Mouse (Mus musculus): Measurements from ENCODE around the gene Cers6. TPM values are rescaled to one million over a fixed set of nuclear protein-coding genes. Genes with fewer than 3 reads are reported as not detected.

The Cers6 gene
- polyA plus RNA-seq, 1 experiment from 2014 or later, result 40.5 TPM

DNA sequence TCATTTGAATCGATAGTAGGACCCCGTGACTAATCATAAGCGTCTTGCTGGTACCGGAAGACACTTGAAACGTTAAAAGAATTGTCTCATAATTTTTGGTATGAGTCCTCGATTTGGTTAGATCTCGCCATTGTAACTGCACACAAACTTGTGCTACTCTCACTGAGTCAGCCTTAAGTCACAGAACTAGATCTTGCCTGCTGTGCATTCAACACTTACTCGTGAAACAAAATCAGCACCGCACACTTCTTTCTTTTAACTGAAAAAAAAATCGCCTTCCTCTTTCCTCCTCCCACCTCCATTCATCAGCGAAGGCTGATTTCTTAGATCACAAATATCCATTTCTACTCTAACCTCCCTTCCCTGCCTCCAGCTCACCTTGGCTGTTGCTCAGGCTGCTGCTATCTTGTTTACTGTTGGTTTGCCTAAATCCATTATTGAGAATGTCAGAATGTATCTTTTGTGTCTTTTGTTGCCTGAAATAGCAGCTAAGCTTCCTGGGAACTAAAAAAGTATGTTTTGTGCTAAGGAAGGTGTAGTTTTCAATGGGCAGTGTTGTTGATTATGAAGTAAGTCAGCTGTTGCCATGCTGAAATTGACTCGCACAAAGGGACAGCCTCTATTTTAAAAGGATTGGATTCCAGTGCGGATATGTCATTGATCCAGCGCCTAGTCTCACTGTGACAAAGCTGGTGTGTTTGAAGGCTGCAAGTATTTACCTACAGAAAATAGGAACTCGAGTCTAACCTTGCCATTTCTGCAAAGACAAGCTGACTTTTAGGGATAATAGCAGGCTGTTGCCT is 1.4 kb downstream of the Cers6 start:
- H3K9me3 ChIP-seq, result no peaks in the 10 kb centered on the region
- peak overlapping the region; percentile 89 for H3K4me2 ChIP-seq (replicated peaks)
- H3K27ac ChIP-seq, result peak overlapping the region; percentile 86; the same call in 1 of the 2 replicates
- no peaks in the 10 kb centered on the region for H3K27me3 ChIP-seq (replicated peaks)
- ATAC-seq, result no peak
- no peaks in the 10 kb centered on the region for H3K36me3 ChIP-seq
- H3K4me1 ChIP-seq (replicated peaks), result peaks cover 11% of the 10 kb centered on the region
- H3K4me3 ChIP-seq (replicated peaks), result peak overlapping the region; percentile 59
- peak overlapping the region; percentile 84 for H3K9ac ChIP-seq
- 6% methylated on average over 15 of the region's 15 CpGs for WGBS

DNA sequence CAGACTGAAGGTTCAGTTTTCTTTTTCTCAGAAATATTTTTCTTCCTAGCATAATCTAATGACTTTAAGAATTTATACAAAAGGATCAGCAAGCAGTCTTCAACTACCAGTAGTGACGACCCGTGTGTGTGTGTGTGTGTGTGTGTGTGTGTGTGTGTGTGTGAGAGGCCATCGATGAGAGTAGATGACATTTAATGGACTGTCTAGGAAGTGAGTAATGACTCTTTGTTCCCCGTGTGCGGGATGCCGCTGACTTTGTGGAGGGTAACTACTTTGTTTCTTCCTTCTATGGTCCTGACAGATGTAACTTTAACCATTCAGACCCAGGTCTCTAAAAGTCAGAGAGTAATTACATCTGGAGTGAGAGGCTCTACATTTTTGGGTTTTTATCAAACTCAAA is 2.3 kb downstream of the Cers6 start:
- ATAC-seq, result no peak
- peaks cover 16% of the 10 kb centered on the region for H3K4me1 ChIP-seq (replicated peaks)
- WGBS, result 8% methylated on average over 6 of the region's 6 CpGs
- H3K9me3 ChIP-seq, result no peaks in the 10 kb centered on the region
- peak overlapping the region; percentile 89 for H3K4me2 ChIP-seq (replicated peaks)
- no peaks in the 10 kb centered on the region for H3K36me3 ChIP-seq
- H3K27me3 ChIP-seq (replicated peaks), result no peaks in the 10 kb centered on the region
- H3K4me3 ChIP-seq (replicated peaks), result peak overlapping the region; percentile 59
- H3K9ac ChIP-seq, result peak overlapping the region; percentile 84; the same call in 1 of the 2 replicates
- H3K27ac ChIP-seq, result no peak overlapping the region

DNA sequence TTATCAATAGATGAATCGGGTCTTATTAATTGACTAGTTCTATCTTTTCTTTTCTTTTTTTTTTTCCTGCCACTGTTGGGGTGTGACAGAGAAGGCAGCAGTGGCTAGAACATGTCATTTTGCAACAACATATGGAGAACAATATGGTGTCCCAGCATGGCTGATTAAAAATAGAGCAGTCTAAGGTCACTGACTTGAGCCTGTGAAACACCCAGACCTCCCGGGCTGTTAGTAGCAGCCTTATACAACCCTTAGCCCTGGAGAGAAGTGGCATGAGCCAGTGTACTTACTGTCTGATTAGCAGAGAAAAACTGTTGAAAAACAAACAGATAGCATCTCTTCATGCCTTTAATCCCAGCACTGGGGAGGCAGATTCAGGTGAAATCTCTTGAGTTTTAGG is 3.1 kb downstream of the Cers6 start:
- no peak overlapping the region for H3K9ac ChIP-seq
- peak overlapping the region; percentile 17; the same call in 1 of the 2 replicates for H3K4me2 ChIP-seq (replicated peaks)
- H3K27ac ChIP-seq, result no peak overlapping the region
- H3K9me3 ChIP-seq, result no peaks in the 10 kb centered on the region
- ATAC-seq, result no peak
- H3K4me1 ChIP-seq (replicated peaks), result peaks cover 17% of the 10 kb centered on the region
- no peaks in the 10 kb centered on the region for H3K36me3 ChIP-seq
- no peak overlapping the region for H3K4me3 ChIP-seq (replicated peaks)
- 77% methylated on average over 2 of the region's 2 CpGs for WGBS
- no peaks in the 10 kb centered on the region for H3K27me3 ChIP-seq (replicated peaks)

DNA sequence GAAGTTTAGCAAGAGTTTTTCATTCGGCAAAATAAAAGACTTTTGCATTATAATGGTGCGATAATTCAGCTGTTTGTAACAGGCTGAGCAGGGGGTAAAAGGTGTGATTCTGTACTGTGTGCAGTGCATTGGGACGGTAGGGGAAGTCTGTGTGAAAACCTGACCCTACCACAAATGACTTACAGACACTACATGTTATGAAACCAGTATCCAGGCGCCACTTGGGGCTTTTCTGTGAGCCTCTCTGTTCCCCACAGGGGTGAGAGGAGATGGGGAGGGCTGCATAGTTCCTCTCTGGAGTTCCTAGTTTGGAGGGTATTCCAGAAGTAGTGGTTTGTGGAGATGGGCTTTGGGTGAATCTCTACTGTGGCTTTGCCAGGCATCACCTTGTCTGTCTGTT is 5.9 kb downstream of the Cers6 start:
- peaks cover 23% of the 10 kb centered on the region; the same call in 1 of the 2 replicates for H3K4me1 ChIP-seq (replicated peaks)
- 67% methylated on average over 4 of the region's 4 CpGs for WGBS
- no peak overlapping the region for H3K4me2 ChIP-seq (replicated peaks)

DNA sequence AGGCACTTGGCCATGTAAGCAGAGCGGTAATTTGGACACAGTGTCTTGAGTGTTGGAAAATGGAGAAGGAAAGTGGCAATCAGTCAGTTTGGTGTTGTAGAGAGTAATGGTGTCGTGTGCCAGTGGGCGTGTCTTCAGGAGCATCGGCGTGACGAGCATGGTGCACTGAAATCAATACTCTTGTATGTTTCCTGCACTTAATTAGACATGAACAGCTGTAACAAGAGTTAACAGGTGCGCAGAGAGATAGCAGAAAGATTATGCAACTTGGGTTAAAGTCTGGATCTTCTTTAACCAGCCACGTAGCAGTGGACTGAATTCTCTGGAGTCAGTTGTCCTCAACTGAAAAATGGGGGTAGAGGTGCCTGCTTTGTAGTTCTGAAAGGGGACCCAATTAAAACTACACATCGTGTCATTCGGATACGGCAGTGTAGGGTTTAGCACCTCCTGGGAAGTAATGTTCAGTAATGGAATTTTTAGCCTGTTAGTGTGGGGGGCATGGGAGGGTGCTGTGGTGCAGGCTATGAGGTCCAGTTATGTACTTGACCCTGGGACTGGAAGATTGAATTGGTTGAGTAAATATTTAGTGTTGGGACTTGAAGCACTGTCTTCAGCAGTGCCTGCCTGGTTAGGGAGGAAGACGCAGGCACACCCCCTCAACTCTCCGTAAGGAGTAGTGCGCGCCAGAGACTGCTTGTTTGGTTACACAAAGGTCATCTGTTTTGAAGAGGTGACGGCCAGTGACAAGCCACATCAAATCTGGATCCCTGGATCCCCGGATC is 9.9 kb downstream of the Cers6 start:
- Histone ChIP-seq H3K27me3 (replicated peaks) (no peaks in the 10 kb centered on the region), H3K9me3 (no peaks in the 10 kb centered on the region), H3K27ac (peak overlapping the region; percentile 58; the same call in 1 of the 2 replicates), H3K36me3 (no peaks in the 10 kb centered on the region), H3K4me2 (replicated peaks) (no peak overlapping the region), H3K9ac (no peak overlapping the region), H3K4me1 (replicated peaks) (peaks cover 30% of the 10 kb centered on the region; the same call in 1 of the 2 replicates), H3K4me3 (replicated peaks) (no peak overlapping the region)
- peak; percentile 50 for ATAC-seq
- WGBS, result 54% methylated on average over 17 of the region's 17 CpGs

More for the DNA sequence above, 5.9 kb downstream of the Cers6 start:
- Histone ChIP-seq H3K9me3 (no peaks in the 10 kb centered on the region), H3K4me3 (replicated peaks) (no peak overlapping the region), H3K9ac (no peak overlapping the region), H3K27me3 (replicated peaks) (no peaks in the 10 kb centered on the region), H3K27ac (no peak overlapping the region), H3K36me3 (no peaks in the 10 kb centered on the region)
- no peak for ATAC-seq

DNA sequence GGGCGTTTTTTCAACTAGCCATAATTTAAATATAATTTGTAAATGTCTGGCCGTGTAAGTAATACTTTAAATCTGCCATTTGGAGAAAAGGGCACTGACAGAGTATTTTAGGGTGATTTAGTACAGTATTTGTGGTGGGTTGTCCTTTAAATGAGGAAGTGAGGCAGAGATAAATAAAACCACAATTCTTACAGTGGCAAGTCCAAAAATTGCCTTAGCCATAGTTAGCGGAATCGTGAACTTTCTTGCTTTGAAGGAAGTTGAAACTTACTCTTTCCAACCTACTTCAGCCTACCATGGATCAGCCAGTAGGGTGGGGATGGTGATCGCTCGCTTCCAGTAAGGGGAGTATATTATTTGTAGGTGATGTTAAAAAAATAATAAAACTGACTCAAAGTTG is 11.8 kb downstream of the Cers6 start:
- no peak overlapping the region for H3K4me2 ChIP-seq (replicated peaks)
- no peaks in the 10 kb centered on the region for H3K9me3 ChIP-seq
- no peak overlapping the region for H3K9ac ChIP-seq
- no peaks in the 10 kb centered on the region for H3K36me3 ChIP-seq
- H3K27me3 ChIP-seq (replicated peaks), result no peaks in the 10 kb centered on the region
- H3K4me1 ChIP-seq (replicated peaks), result peaks cover 28% of the 10 kb centered on the region; the same call in 1 of the 2 replicates
- H3K27ac ChIP-seq, result no peak overlapping the region
- H3K4me3 ChIP-seq (replicated peaks), result no peak overlapping the region
- ATAC-seq, result no peak
- 75% methylated on average over 6 of the region's 6 CpGs for WGBS

DNA sequence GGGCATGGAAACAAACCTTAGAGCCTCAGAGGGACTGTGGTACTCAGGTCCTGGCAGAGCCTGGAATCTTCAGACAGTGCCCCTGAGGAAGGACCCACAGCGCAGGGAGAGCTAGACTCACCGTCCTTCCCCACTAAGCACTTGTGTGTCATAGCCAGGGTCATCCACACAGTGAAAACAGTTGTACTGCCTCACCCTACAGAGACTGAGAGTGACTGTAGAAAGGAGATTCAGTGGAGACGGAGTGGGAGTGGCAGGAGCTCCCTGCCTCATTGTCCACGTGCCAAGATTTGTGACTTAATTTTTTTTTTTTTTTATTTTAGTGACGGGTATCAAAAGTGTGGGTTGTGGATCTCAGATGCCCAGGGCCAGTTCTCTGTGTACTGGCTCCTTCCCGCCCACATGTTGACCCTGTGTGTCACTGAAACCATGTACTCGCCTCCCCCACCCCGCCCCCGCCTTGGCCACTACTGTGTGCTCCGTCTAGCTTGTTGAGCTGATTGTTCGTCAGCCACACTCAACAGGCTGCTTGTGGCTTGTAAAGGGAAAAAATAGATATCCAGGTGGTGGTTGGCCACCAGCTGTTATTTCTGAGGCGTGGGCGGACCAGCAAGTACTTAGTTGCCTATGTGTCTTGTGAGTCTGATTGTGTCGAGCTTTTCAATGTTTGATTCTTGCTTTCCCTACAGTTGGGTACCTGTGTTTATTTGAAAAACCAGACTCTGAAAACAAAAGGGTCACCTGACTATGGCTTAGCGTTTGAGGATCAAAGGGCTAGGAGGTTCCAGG is 12.6 kb downstream of the Cers6 start:
- Histone ChIP-seq H3K36me3 (no peaks in the 10 kb centered on the region), H3K9me3 (no peaks in the 10 kb centered on the region), H3K4me2 (replicated peaks) (no peak overlapping the region), H3K4me3 (replicated peaks) (no peak overlapping the region), H3K4me1 (replicated peaks) (peaks cover 23% of the 10 kb centered on the region; the same call in 1 of the 2 replicates), H3K27ac (no peak overlapping the region), H3K27me3 (replicated peaks) (no peaks in the 10 kb centered on the region), H3K9ac (no peak overlapping the region)
- peak; percentile 27; the same call in 1 of the 2 replicates for ATAC-seq
- WGBS, result 71% methylated on average over 15 of the region's 15 CpGs

DNA sequence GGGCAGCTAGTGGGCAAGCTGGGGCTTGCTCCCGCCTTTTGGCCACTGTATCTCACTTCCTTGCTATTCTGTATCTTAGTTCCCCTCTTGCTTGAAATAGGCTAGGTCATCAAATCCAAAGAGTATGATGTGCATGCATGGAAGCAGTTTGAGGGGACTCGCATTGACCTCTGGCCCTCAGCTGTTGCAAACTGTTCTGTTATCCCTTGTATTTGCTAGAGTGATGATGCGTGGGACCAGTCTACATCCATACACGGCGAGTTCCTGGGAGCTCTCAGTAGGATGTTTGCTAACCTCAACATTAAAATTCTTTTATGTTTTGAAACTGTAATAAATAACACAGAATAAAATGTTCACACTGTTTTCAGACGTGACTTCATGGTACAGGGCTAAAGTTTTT is 13.3 kb downstream of the Cers6 start:
- Histone ChIP-seq H3K4me1 (replicated peaks) (peaks cover 22% of the 10 kb centered on the region; the same call in 1 of the 2 replicates), H3K4me3 (replicated peaks) (no peak overlapping the region), H3K9me3 (no peaks in the 10 kb centered on the region), H3K36me3 (no peaks in the 10 kb centered on the region), H3K27ac (no peak overlapping the region), H3K4me2 (replicated peaks) (no peak overlapping the region), H3K9ac (no peak overlapping the region), H3K27me3 (replicated peaks) (no peaks in the 10 kb centered on the region)
- ATAC-seq, result no peak
- WGBS, result 80% methylated on average over 6 of the region's 6 CpGs

DNA sequence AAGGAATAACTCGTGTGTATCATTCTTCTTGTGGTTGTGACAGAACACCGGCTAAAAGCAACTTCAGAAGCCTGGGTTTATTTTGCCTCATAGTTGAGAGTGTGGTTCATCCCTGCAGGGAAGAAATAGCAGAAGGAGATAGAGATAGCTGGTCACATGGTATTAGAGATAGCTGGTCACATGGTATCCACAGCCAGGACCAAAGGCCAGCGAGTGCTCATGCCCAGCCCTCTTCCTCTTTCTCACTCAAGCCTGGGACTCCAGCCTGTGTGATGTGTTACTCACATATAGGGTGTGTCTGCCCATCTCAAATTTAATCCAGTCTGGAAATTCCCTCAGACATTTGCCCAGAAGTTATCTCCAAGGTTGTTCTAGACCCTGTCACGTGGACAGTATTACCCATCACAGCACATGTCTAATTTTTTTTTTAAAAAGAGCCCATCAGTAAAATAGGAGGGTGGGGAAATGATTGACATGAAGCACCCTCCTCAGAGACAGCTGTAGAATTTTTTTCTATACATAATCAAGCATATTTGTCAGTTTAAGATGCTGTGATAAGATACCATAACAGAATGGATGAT is 17.9 kb downstream of the Cers6 start:
- H3K9me3 ChIP-seq, result no peaks in the 10 kb centered on the region
- WGBS, result 81% methylated on average over 4 of the region's 4 CpGs
- no peaks in the 10 kb centered on the region for H3K36me3 ChIP-seq
- no peak overlapping the region for H3K9ac ChIP-seq
- 0 out of 2 replicates have a peak, but pooled peaks have one; percentile 61 for ATAC-seq
- H3K4me2 ChIP-seq (replicated peaks), result no peak overlapping the region
- peaks cover 5% of the 10 kb centered on the region; the same call in 1 of the 2 replicates for H3K4me1 ChIP-seq (replicated peaks)
- H3K4me3 ChIP-seq (replicated peaks), result no peak overlapping the region
- no peak overlapping the region for H3K27ac ChIP-seq
- H3K27me3 ChIP-seq (replicated peaks), result no peaks in the 10 kb centered on the region

DNA sequence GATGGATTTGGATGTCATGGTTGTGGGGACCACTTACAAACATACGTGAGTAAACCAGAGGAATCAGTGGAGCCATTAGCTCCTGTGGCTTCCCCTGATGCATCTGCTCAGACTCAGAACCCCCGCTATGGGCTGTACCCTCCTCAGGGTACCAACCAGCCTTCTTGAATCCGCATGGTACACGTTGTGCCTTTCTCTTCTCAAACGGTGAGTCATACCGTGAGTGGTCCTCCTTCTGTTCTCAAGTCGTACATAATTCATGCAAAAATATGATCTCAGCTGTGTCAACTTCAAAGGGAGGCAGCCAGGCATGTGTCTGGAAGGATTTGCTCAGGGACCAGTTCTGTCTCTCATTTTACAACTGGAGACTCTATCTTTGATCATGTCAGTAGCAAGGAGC is 23.3 kb downstream of the Cers6 start:
- no peaks in the 10 kb centered on the region for H3K36me3 ChIP-seq
- H3K27me3 ChIP-seq (replicated peaks), result no peaks in the 10 kb centered on the region
- ATAC-seq, result no peak
- H3K27ac ChIP-seq, result no peak overlapping the region
- 70% methylated on average over 7 of the region's 7 CpGs for WGBS
- no peaks in the 10 kb centered on the region for H3K9me3 ChIP-seq
- H3K9ac ChIP-seq, result no peak overlapping the region
- no peak overlapping the region for H3K4me2 ChIP-seq (replicated peaks)
- H3K4me3 ChIP-seq (replicated peaks), result no peak overlapping the region
- peaks cover 17% of the 10 kb centered on the region; the same call in 1 of the 2 replicates for H3K4me1 ChIP-seq (replicated peaks)

DNA sequence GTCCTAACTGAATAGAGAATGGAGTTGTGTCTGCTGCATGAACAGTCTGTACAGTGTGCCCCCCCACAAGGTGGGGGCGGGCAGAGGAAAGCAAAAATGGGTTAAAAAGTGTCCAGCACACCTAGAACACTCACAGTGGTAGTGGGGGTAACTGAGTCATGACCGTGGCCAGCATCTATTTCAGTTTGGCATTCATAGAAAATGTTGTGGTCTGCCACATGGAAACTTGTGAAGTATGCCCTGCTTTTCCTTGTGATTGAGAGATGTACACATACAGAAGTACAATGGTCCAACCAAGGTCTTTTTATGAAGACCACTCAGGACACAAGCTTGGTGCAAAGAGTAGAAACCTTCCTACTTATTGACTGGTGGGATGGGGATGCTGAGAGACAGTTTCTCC is 24.0 kb downstream of the Cers6 start:
- ATAC-seq, result no peak
- no peaks in the 10 kb centered on the region for H3K27me3 ChIP-seq (replicated peaks)
- H3K4me3 ChIP-seq (replicated peaks), result no peak overlapping the region
- no peak overlapping the region for H3K9ac ChIP-seq
- H3K9me3 ChIP-seq, result no peaks in the 10 kb centered on the region
- no peak overlapping the region for H3K4me2 ChIP-seq (replicated peaks)
- H3K36me3 ChIP-seq, result no peaks in the 10 kb centered on the region
- peaks cover 17% of the 10 kb centered on the region; the same call in 1 of the 2 replicates for H3K4me1 ChIP-seq (replicated peaks)
- no peak overlapping the region for H3K27ac ChIP-seq
- WGBS, result 94% methylated on average over 2 of the region's 2 CpGs
